ENCODE assay signal across 8 mouse cellular contexts in genomic region chr4:59549175-59549976, GRCm38 (mm10). TPM values are rescaled to one million over a fixed set of nuclear protein-coding genes. Genes with fewer than 3 reads are reported as not detected.
DNase-seq lines count a peak whose midpoint lies in the region; ATAC-seq and TF ChIP-seq lines count a peak whose summit lies in the region.

TSS of gene Ptbp3 (minus strand) at chr4:59549364.

- peak within 1 kb of the TSS; percentile 87 for H3K4me3 ChIP-seq in bone marrow, adult 2 months (replicated peaks; ENCODE audit: control insufficient read depth, low read depth, low read length)
- peak within 1 kb of the TSS; percentile 95 for H3K4me3 ChIP-seq in embryonic facial prominence, embryonic 15.5 days (replicated peaks)
- peak within 1 kb of the TSS; percentile 93 for H3K4me3 ChIP-seq in limb, embryonic 14.5 days (replicated peaks; ENCODE audit: low read length)
- peak within 1 kb of the TSS; percentile 81 for H3K4me3 ChIP-seq in midbrain, postnatal 0 days (ENCODE audit: low read depth, low read length)

- peak; percentile 93 for ATAC-seq in embryonic facial prominence, embryonic 15.5 days (ENCODE audit: insufficient number of reproducible peaks, low FRiP score, low TSS enrichment, low read depth)
- peak; percentile 93 for ATAC-seq in limb, embryonic 14.5 days (ENCODE audit: low FRiP score, low read depth)
- ATAC-seq in midbrain, postnatal 0 days (ENCODE audit: low FRiP score) = peak; percentile 92

- H3K27ac ChIP-seq in bone marrow, adult 2 months (ENCODE audit: control insufficient read depth, insufficient read depth, low read depth, low read length, poor library complexity) = peak within 1 kb of the TSS; percentile 100
- peak within 1 kb of the TSS; percentile 97 for H3K27ac ChIP-seq in embryonic facial prominence, embryonic 15.5 days (replicated peaks)
- H3K27ac ChIP-seq in limb, embryonic 14.5 days (replicated peaks; ENCODE audit: low read depth, low read length) = peak within 1 kb of the TSS; percentile 92
- H3K27ac ChIP-seq in midbrain, postnatal 0 days (ENCODE audit: low read depth, low read length) = peak within 1 kb of the TSS; percentile 85

- WGBS in bone marrow, adult 2 months = under 1% methylated on average over 74 of the region's 83 CpGs
- under 1% methylated on average over 75 of the region's 83 CpGs for WGBS in embryonic facial prominence, embryonic 15.5 days
- WGBS in limb, embryonic 14.5 days = under 1% methylated on average over 41 of the region's 83 CpGs
- 1% methylated on average over 70 of the region's 83 CpGs for WGBS in midbrain, postnatal 0 days

- H3K9ac ChIP-seq in embryonic facial prominence, embryonic 15.5 days = peak within 1 kb of the TSS; percentile 90
- peak within 1 kb of the TSS; percentile 93 for H3K9ac ChIP-seq in limb, embryonic 14.5 days (ENCODE audit: low read depth, low read length, severe bottlenecking)
- H3K9ac ChIP-seq in midbrain, postnatal 0 days (replicated peaks; ENCODE audit: low read length, poor library complexity, severe bottlenecking) = peak within 1 kb of the TSS; percentile 86

- peak; percentile 80 for TF ChIP-seq POLR2A in bone marrow, adult 2 months (IDR thresholded peaks at IDR 0.05; ENCODE audit: borderline replicate concordance, control insufficient read depth, low read depth, low read length)
- peak; percentile 86; the same call in 1 of the 2 replicates for TF ChIP-seq POLR2A in limb, embryonic 14.5 days (IDR thresholded peaks at IDR 0.05; ENCODE audit: borderline replicate concordance, extremely low read depth, insufficient read depth, insufficient read length)

- peak; percentile 93 for DNase-seq in 416B (ENCODE audit: low read depth)
- DNase-seq in heart, adult 8-10 months (ENCODE audit: low spot score) = peak; percentile 82
- peak; percentile 92 for DNase-seq in kidney, adult 9 months
- peak; percentile 90 for DNase-seq in limb, embryonic 14.5 days (ENCODE audit: low spot score)
- DNase-seq in midbrain, postnatal 0 days (ENCODE audit: low spot score) = peak; percentile 93
- DNase-seq in spleen, postnatal 14 days (ENCODE audit: low spot score in 2 of 2) = peak; percentile 88 to 92

- H3K4me2 ChIP-seq in embryonic facial prominence, embryonic 15.5 days (replicated peaks) = peak within 1 kb of the TSS; percentile 84
- peak within 1 kb of the TSS; percentile 90 for H3K4me2 ChIP-seq in limb, embryonic 14.5 days (replicated peaks; ENCODE audit: low read depth, low read length, severe bottlenecking)
- peak within 1 kb of the TSS; percentile 92 for H3K4me2 ChIP-seq in midbrain, postnatal 0 days (ENCODE audit: low read depth, low read length, poor library complexity, severe bottlenecking)

- no peaks in the 10 kb centered on the region for H3K36me3 ChIP-seq in embryonic facial prominence, embryonic 15.5 days
- no peaks in the 10 kb centered on the region for H3K36me3 ChIP-seq in limb, embryonic 14.5 days (ENCODE audit: control insufficient read depth, insufficient read depth, low read length)
- H3K36me3 ChIP-seq in midbrain, postnatal 0 days (ENCODE audit: insufficient read depth, low read length) = no peaks in the 10 kb centered on the region

- no peaks in the 10 kb centered on the region for H3K9me3 ChIP-seq in embryonic facial prominence, embryonic 15.5 days (replicated peaks)
- no peaks in the 10 kb centered on the region for H3K9me3 ChIP-seq in limb, embryonic 14.5 days (ENCODE audit: control insufficient read depth, low read length)
- H3K9me3 ChIP-seq in midbrain, postnatal 0 days (ENCODE audit: low read length) = no peaks in the 10 kb centered on the region

- H3K4me1 ChIP-seq in bone marrow, adult 2 months (ENCODE audit: control insufficient read depth, insufficient read depth, low read length) = no peaks in the 10 kb centered on the region; the same call in 1 of the 2 replicates
- 0 out of 2 replicates have a peak, but pooled peaks cover 7% of the 10 kb centered on the region for H3K4me1 ChIP-seq in embryonic facial prominence, embryonic 15.5 days
- peaks cover 13% of the 10 kb centered on the region for H3K4me1 ChIP-seq in limb, embryonic 14.5 days (ENCODE audit: control insufficient read depth, insufficient read depth, low read length)
- H3K4me1 ChIP-seq in midbrain, postnatal 0 days (ENCODE audit: insufficient read depth, low read length) = peaks cover 6% of the 10 kb centered on the region; the same call in 1 of the 2 replicates

- H3K27me3 ChIP-seq in embryonic facial prominence, embryonic 15.5 days = no peaks in the 10 kb centered on the region
- H3K27me3 ChIP-seq in limb, embryonic 14.5 days (ENCODE audit: control insufficient read depth, insufficient read depth, low read length) = no peaks in the 10 kb centered on the region
- H3K27me3 ChIP-seq in midbrain, postnatal 0 days (ENCODE audit: insufficient read depth, low read length) = no peaks in the 10 kb centered on the region

- TF ChIP-seq CTCF in bone marrow, adult 2 months (IDR thresholded peaks at IDR 0.05; ENCODE audit: control insufficient read depth, insufficient read depth, low read length) = no peak
- TF ChIP-seq CTCF in midbrain, postnatal 0 days (IDR thresholded peaks at IDR 0.05) = no peak

RNA-seq across cellular contexts. Expression of gene Ptbp3, which starts in this region (rescaled TPM):
- polyA plus RNA-seq in bone marrow, adult 2 months (2011; ENCODE audit: insufficient read depth, insufficient read length, low replicate concordance, missing spikeins) = 46.2 and 50.7 TPM in 2 replicates
- polyA plus RNA-seq in embryonic facial prominence, embryonic 15.5 days (2015; fragmentation: Nextera tagmentation; extraction: Ambion mirVana) = 42.5 and 42.9 TPM in 2 replicates
- total RNA-seq in heart, adult 8-10 months (2022) = 10 to 100 TPM; 18.3 to 25.8 (median 22.7) TPM
- polyA plus RNA-seq in limb, embryonic 14.5 days (2012; rRNA removed) = 27.1 and 30.7 TPM in 2 replicates
- polyA plus RNA-seq in limb, embryonic 14.5 days (2014; fragmentation: Nextera tagmentation; extraction: Ambion mirVana) = 53.1 and 56.0 TPM in 2 replicates
- 32.0 and 35.8 TPM in 2 replicates for total RNA-seq in midbrain, postnatal 0 days (2014; rRNA removed)
- polyA plus RNA-seq in midbrain, postnatal 0 days (2015; fragmentation: Nextera tagmentation; extraction: Ambion mirVana) = 9.7 and 10.5 TPM in 2 replicates

Comparison
In these comparisons a context has a peak if more than half of its experiments do, and no peak if none do; other contexts are left out.
1. Peak in every context shown above with its lines: DNase-seq, ATAC-seq, H3K4me3 ChIP-seq and H3K27ac ChIP-seq.